Mouse (Mus musculus) thymus, adult 2 months (tissue): ENCODE measurements around the gene Hadhb.

Experiments used
- CTCF ChIP-seq: fragments of 200-500 bp; IDR thresholded peaks from 2 replicates; pipeline ENCODE4 v1.5.1; 2012; ENCODE audit warnings: mild to moderate bottlenecking, control low read depth, low read length, moderate library complexity, borderline replicate concordance; ENCODE audit not compliant: control insufficient read depth, poor library complexity, insufficient read depth; ENCODE audit errors: extremely low read depth
- POLR2A ChIP-seq: fragments of 200-500 bp; IDR thresholded peaks from 2 replicates; pipeline ENCODE4 v1.6.1; 2012; ENCODE audit warnings: mild to moderate bottlenecking, low read length, control low read depth, moderate library complexity; ENCODE audit not compliant: control insufficient read depth, poor library complexity, insufficient read depth; ENCODE audit errors: extremely low read depth

DNA sequence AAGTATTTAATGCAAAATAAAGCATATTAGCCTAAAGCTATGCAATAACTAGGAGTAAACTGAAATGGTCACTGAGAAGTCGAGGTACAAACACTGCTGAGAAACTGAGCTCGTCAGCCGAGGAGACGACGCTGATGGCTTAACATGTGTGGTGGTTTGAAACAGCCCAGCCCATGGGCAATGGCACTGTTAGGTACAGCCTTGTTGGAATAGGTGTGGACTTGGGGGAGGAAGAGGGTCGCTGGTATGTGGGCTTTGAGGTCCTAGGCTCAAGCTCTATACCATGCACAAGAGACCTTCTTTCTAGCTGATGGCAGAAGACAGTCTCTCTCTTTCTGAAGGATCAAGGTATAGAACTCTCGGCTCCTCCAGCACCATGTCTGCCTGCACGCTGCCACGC is 17.8 kb upstream of the Hadhb start:
- TF ChIP-seq CTCF (no peak), POLR2A (no peak)
